Mouse (Mus musculus) embryonic facial prominence, embryonic 11.5 days (tissue): ENCODE measurements around the gene Iscu. TPM values are rescaled to one million over a fixed set of nuclear protein-coding genes. Genes with fewer than 3 reads are reported as not detected.

ENCODE experiments used
- ATAC-seq: fragments of 200-750 bp; cut with Nextera tagmentation; replicated peaks from 2 replicates; pipeline ENCODE4 v1.8.0; 2017; ENCODE audit warnings: low read depth; ENCODE audit not compliant: insufficient number of reproducible peaks, low FRiP score, low TSS enrichment
- DNase-seq: peaks from one replicate; pipeline ENCODE4 v3.0.0-alpha.2; 2015; ENCODE audit warnings: low spot score
- H3K27ac ChIP-seq: fragments of 300-500 bp; sonication (generic); replicated peaks from 2 replicates; pipeline ENCODE4 v1.5.1; 2014; ENCODE audit warnings: mild to moderate bottlenecking, low read depth, low read length, control low read depth
- H3K27me3 ChIP-seq: fragments of 300-500 bp; sonication (generic); 2 replicates; pipeline ENCODE4 v1.6.1; 2014; ENCODE audit warnings: mild to moderate bottlenecking, low read length, moderate library complexity, mixed read lengths; ENCODE audit not compliant: control insufficient read depth, insufficient read depth
- H3K36me3 ChIP-seq: fragments of 300-500 bp; sonication (generic); replicated peaks from 2 replicates; pipeline ENCODE4 v1.6.1; 2014; ENCODE audit warnings: low read depth, mild to moderate bottlenecking, low read length, moderate library complexity, mixed read lengths; ENCODE audit not compliant: control insufficient read depth, insufficient read depth
- H3K4me1 ChIP-seq: fragments of 300-500 bp; sonication (generic); 2 replicates; pipeline ENCODE4 v1.6.1; 2014; ENCODE audit warnings: low read length, mixed read lengths; ENCODE audit not compliant: control insufficient read depth, insufficient read depth
- H3K4me2 ChIP-seq: fragments of 300-500 bp; sonication (generic); 2 replicates; pipeline ENCODE4 v1.6.1; 2014; ENCODE audit warnings: low read depth, mild to moderate bottlenecking, control low read depth, low read length, moderate library complexity
- H3K4me3 ChIP-seq: fragments of 300-500 bp; sonication (generic); 2 replicates; pipeline ENCODE4 v1.5.1; 2014; ENCODE audit warnings: low read depth, low read length, control low read depth
- H3K9ac ChIP-seq: fragments of 300-500 bp; sonication (generic); replicated peaks from 2 replicates; pipeline ENCODE4 v1.6.1; 2014; ENCODE audit warnings: mild to moderate bottlenecking, control low read depth, low read length
- H3K9me3 ChIP-seq: fragments of 300-500 bp; sonication (generic); replicated peaks from 2 replicates; pipeline ENCODE4 v1.6.1; 2016; ENCODE audit warnings: mild to moderate bottlenecking, low read length, inconsistent platforms, mixed read lengths; ENCODE audit not compliant: control insufficient read depth
- WGBS: fragments of 180-500 bp; shearing (Covaris S2); extraction: QIAGEN DNeasy Blood & Tissue Kit; methylation state at CpG from one replicate; pipeline ENCODE4 v1.1.7; 2014; 5-methylcytosine and 5-hydroxymethylcytosine counted together
- polyA plus RNA-seq: library from polyadenylated mRNA; unstranded; fragments of >200 nt; fragmentation: Nextera tagmentation; extraction: Ambion mirVana; gene quantifications from 2 replicates; pipeline ENCODE4 v1.2.1, GENCODE M21; 2014

The Iscu gene
- polyA plus RNA-seq, 1 experiment from 2014 or later: 113 TPM

DNA sequence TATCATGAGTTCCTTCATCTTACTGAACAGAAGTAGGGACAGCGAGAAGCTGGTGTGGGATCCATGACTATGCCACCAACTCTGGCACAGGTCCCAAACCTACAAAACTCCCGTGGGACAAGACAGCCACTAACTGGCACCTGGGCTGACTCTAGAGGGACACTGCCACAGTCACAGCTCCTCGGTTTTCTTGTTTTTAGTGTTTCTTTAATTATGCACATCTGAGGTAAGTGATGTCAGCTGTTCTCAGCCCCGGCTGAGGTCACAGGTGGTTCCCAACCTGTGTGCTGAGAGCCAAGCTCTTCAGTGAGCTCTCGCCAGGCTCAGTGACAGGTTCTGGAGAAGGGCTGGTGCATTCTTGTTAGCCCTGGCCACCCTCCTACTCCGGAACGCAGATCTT, 8.1 kb upstream of the Iscu start:
- DNase-seq: no peak
- no peak for ATAC-seq
- Histone ChIP-seq H3K27ac (no peak overlapping the region), H3K4me1 (no peaks in the 10 kb centered on the region), H3K27me3 (no peaks in the 10 kb centered on the region), H3K9ac (no peak overlapping the region), H3K4me3 (no peak overlapping the region), H3K4me2 (no peak overlapping the region), H3K36me3 (peaks cover 8% of the 10 kb centered on the region), H3K9me3 (no peaks in the 10 kb centered on the region)
- 84% methylated on average over 7 of the region's 7 CpGs for WGBS

DNA sequence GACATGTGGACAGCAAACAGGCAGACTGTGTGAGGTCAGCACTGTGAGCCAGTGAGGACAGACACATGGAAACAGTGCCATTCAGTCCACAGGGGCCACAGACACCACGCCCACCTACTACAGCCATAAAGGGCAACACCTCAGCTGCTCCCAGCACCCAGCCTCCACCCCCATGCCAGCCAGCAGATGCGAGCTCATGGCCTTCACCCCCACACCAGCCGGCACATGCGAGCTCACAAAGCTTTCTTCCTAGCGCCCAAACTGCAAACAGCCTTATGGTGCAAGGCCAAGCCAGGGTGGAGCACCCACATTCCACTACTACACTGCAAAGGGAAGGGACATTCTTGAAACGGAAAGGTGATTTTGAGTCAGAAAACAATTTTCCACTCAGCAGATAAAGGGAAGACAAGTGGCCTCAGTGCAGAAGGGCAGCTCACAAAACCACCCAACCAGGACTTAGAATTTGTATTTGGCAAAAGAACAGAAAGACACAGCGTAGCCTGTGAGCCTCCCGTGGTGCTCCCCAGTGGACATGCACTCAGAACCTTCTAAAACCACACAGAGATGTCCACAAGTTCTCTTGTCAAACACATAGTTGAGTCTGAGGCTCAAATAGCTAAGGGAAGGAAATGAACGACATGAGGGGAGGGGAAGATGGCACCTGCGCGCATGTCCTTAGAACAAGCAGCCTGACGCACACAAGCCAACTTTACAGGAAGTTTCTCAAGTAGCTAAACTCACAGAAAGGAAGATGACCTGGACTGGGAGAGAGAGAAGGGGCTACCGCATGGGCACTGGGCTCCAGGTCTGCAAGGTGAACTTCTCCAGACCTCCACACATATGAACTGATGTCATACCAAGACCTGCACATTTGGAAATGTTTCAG, 6.7 kb upstream of the Iscu start:
- Histone ChIP-seq H3K27ac (no peak overlapping the region), H3K4me2 (no peak overlapping the region), H3K4me3 (no peak overlapping the region), H3K9ac (no peak overlapping the region), H3K4me1 (0 out of 2 replicates have a peak, but pooled peaks cover 2% of the 10 kb centered on the region), H3K27me3 (no peaks in the 10 kb centered on the region), H3K9me3 (no peaks in the 10 kb centered on the region), H3K36me3 (peaks cover 3% of the 10 kb centered on the region)
- WGBS: 91% methylated on average over 13 of the region's 13 CpGs
- DNase-seq (no peak), ATAC-seq (no peak)

DNA sequence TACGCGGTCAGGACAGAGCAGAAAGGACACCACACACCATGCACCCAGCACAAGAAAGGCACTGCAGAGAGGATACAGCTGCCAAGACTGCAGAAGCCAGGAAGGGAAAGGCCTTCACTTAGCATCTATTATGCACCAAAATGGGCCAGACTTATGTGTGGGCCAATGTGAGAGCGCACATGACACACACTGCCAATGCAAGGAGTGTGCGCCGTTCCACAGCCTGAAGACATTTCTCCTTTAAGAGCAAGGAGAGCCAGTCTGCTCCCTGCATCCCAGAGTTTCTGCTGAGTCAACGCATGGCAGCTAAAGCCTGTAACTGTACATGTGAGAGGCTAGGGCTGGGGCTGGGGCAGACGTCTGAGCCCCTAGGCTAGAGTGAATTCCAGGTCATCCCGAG, 3.7 kb upstream of the Iscu start:
- Histone ChIP-seq H3K4me2 (no peak overlapping the region), H3K36me3 (no peaks in the 10 kb centered on the region; the same call in 1 of the 2 replicates), H3K4me3 (no peak overlapping the region), H3K27ac (no peak overlapping the region), H3K9ac (no peak overlapping the region), H3K4me1 (0 out of 2 replicates have a peak, but pooled peaks cover 2% of the 10 kb centered on the region), H3K27me3 (no peaks in the 10 kb centered on the region), H3K9me3 (no peaks in the 10 kb centered on the region)
- ATAC-seq (no peak), DNase-seq (no peak)
- WGBS: 93% methylated on average over 8 of the region's 8 CpGs

DNA sequence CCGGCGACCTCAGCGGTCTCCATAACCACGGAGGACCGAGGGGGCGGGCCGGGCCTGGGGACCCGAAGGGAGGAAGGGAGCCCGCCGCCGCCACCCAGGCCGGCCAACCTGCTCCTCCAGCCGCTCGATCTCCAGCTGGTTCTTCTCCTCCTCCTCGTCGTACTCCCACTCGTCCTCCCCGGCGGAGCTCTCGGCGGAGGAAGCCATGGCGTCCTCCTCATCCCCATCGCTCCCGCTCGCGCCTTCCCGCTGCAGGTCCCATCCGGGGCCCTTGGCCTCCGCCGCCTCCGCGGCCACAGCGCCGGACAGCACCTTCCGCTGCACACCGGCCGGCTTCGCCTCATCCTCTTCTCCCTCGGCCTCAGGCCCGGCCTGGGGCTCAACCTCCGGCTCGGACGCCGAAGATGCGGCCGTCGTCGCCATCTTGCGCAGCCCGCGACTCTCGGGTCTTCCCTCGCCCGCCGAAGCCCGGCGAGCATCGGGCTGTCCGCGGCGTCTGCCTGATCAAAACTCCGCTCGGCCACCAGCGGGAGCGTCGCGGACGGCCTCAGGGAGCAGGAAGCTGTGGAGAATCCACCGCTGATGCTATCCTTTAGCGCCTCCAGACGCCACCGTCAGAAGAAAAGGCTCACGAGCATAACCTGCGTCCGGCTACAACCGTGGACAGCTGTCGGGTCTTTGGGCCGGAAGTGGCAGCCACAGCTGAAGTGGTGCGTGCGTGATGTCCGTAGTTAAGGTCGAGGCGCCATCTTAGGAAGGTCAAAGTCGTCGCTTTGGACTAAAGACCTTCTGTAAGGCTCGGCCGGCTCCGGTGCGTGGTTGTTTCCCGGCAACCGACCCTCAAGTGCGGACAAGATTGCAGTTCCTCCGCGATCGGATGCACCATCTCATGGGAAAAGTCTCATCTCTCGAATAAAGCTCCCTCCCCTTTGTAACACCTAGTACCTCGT, 1.1 kb upstream of the Iscu start:
- no peaks in the 10 kb centered on the region; the same call in none of the 2 replicates for H3K36me3 ChIP-seq
- peak overlapping the region; percentile 78 for H3K4me2 ChIP-seq
- H3K27me3 ChIP-seq: no peaks in the 10 kb centered on the region
- H3K4me3 ChIP-seq: peak overlapping the region; percentile 83
- peak overlapping the region; percentile 94 for H3K9ac ChIP-seq
- ATAC-seq (peak; percentile 66), DNase-seq (peak; percentile 91)
- no peaks in the 10 kb centered on the region for H3K9me3 ChIP-seq
- peak overlapping the region; percentile 91 for H3K27ac ChIP-seq
- H3K4me1 ChIP-seq: 0 out of 2 replicates have a peak, but pooled peaks cover 2% of the 10 kb centered on the region
- under 1% methylated on average over 94 of the region's 97 CpGs for whole genome bisulfite sequencing

GRCm38 (mm10) chr5:113772905-113773519, 464 bp downstream of the Iscu start:
- peak; percentile 16 for ATAC-seq
- H3K27ac ChIP-seq: 0 out of 2 replicates have a peak overlapping the region, but pooled peaks have one; percentile 91

GRCm38 (mm10) chr5:113773664-113774063, 1.1 kb downstream of the Iscu start:
- Histone ChIP-seq H3K4me3 (peak overlapping the region; percentile 83), H3K4me1 (0 out of 2 replicates have a peak, but pooled peaks cover 2% of the 10 kb centered on the region), H3K36me3 (no peaks in the 10 kb centered on the region; the same call in none of the 2 replicates), H3K9ac (no peak overlapping the region), H3K27me3 (no peaks in the 10 kb centered on the region), H3K4me2 (peak overlapping the region; percentile 78), H3K27ac (no peak overlapping the region), H3K9me3 (no peaks in the 10 kb centered on the region)
- peak; percentile 86 for DNase-seq
- ATAC-seq: 0 out of 2 replicates have a peak, but pooled peaks have one; percentile 22
- under 1% methylated on average over 7 of the region's 7 CpGs for WGBS

More at GRCm38 (mm10) chr5:113772905-113773519, 464 bp downstream of the Iscu start:
- H3K9ac ChIP-seq: peak overlapping the region; percentile 75
- no peaks in the 10 kb centered on the region for H3K9me3 ChIP-seq
- WGBS: 2% methylated on average over 33 of the region's 38 CpGs
- peak overlapping the region; percentile 78 for H3K4me2 ChIP-seq
- no peak for DNase-seq
- H3K27me3 ChIP-seq: no peaks in the 10 kb centered on the region
- peak overlapping the region; percentile 83 for H3K4me3 ChIP-seq
- no peaks in the 10 kb centered on the region; the same call in none of the 2 replicates for H3K36me3 ChIP-seq
- H3K4me1 ChIP-seq: 0 out of 2 replicates have a peak, but pooled peaks cover 2% of the 10 kb centered on the region

DNA sequence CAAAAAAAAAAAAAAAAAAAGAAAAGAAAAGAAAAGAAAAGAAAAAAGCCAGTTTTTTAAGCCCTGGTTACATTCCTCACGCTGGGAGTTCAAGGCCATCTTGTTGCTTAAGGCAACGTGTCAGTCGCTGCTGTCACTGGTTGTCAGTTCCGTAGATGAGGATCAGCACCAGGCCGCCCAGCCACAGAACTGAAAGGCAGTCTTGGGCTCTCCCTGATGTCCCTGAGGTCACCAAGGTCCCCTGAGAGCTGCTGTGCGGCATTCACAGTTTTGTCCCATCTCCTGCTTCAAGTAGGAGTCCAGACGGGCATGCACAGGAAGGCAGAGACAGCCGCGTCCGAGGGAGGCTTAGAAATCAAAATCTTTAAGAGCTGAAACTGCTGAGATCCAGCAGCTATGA, 3.0 kb downstream of the Iscu start:
- 90% methylated on average over 10 of the region's 10 CpGs for WGBS
- H3K36me3 ChIP-seq: no peaks in the 10 kb centered on the region; the same call in none of the 2 replicates
- no peaks in the 10 kb centered on the region for H3K4me1 ChIP-seq
- H3K9ac ChIP-seq: no peak overlapping the region
- DNase-seq: no peak
- no peak overlapping the region for H3K4me3 ChIP-seq
- no peak for ATAC-seq
- no peak overlapping the region for H3K27ac ChIP-seq
- H3K9me3 ChIP-seq: no peaks in the 10 kb centered on the region
- no peaks in the 10 kb centered on the region for H3K27me3 ChIP-seq
- no peak overlapping the region for H3K4me2 ChIP-seq
